Mouse (Mus musculus) midbrain, embryonic 16.5 days (tissue): ENCODE results near the gene Gm43518. TPM values are rescaled to one million over a fixed set of nuclear protein-coding genes. Genes with fewer than 3 reads are reported as not detected.

Experiments used
- ATAC-seq: fragments of 200-750 bp; cut with Nextera tagmentation; 2 replicates; pipeline ENCODE4 v1.8.0; 2017; ENCODE audit warnings: moderate TSS enrichment
- H3K27ac ChIP-seq: fragments of 300-500 bp; sonication (generic); 2 replicates; pipeline ENCODE4 v1.5.1; 2014; ENCODE audit warnings: mild to moderate bottlenecking, low read length, mixed read lengths
- H3K27me3 ChIP-seq: fragments of 300-500 bp; sonication (generic); 2 replicates; pipeline ENCODE4 v1.6.1; 2014; ENCODE audit warnings: low read depth, low read length, mixed read lengths; ENCODE audit not compliant: control insufficient read depth, insufficient read depth
- H3K36me3 ChIP-seq: fragments of 300-500 bp; sonication (generic); 2 replicates; pipeline ENCODE4 v1.6.1; 2014; ENCODE audit warnings: mild to moderate bottlenecking, low read length, moderate library complexity, mixed read lengths; ENCODE audit not compliant: control insufficient read depth, insufficient read depth
- H3K4me1 ChIP-seq: fragments of 300-500 bp; sonication (generic); 2 replicates; pipeline ENCODE4 v1.6.1; 2014; ENCODE audit warnings: mild to moderate bottlenecking, low read length, mixed read lengths; ENCODE audit not compliant: control insufficient read depth, insufficient read depth
- H3K4me2 ChIP-seq: fragments of 300-500 bp; sonication (generic); 2 replicates; pipeline ENCODE4 v1.6.1; 2014; ENCODE audit warnings: mild to moderate bottlenecking, low read length, mixed read lengths
- H3K4me3 ChIP-seq: fragments of 300-500 bp; sonication (generic); 2 replicates; pipeline ENCODE4 v1.5.1; 2014; ENCODE audit warnings: low read depth, mild to moderate bottlenecking, low read length, moderate library complexity, mixed read lengths
- H3K9ac ChIP-seq: fragments of 300-500 bp; sonication (generic); 2 replicates; pipeline ENCODE4 v1.6.1; 2014; ENCODE audit warnings: low read depth, low read length, mixed read lengths
- H3K9me3 ChIP-seq: fragments of 300-500 bp; sonication (generic); replicated peaks from 2 replicates; pipeline ENCODE4 v1.6.1; 2014; ENCODE audit warnings: mild to moderate bottlenecking, low read length, mixed read lengths; ENCODE audit not compliant: control insufficient read depth, poor library complexity, severe bottlenecking
- WGBS: fragments of 180-500 bp; shearing (Covaris S2); extraction: QIAGEN DNeasy Blood & Tissue Kit; methylation state at CpG from one replicate; pipeline ENCODE4 v1.1.7; 2014; 5-methylcytosine and 5-hydroxymethylcytosine counted together
- polyA plus RNA-seq: library from polyadenylated mRNA; unstranded; fragments of >200 nt; fragmentation: Nextera tagmentation; extraction: Ambion mirVana; gene quantifications from 2 replicates; pipeline ENCODE4 v1.2.1, GENCODE M21; 2015

The Gm43518 gene
- polyA plus RNA-seq = 2.6 and 3.6 TPM in 2 replicates

DNA sequence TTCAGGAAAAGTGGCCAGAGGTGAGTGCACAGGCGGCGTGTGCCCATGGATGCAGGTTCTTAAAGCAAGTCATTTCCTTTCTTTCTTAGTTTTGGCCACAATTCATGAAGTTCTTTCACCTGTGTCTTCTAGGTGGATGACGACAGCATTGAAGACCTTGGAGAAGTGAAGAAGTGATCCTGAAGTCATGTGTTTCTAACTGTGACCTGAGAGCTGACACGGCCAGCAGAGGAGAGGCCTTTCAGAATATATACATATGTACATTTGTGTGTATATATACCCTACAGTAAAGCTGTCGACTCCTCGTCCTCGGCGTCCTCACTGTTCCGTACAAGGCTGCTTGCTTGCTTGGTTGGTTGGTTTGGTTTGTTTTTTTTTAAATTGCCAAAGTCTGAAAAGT lies at the start of gene Gm43518:
TSS of gene Gm43518 (plus strand) at position 301 of the 400 bp plus-strand sequence.
- no peak within 1 kb of the TSS for H3K4me3 ChIP-seq
- H3K4me1 ChIP-seq = peaks cover 4% of the 10 kb centered on the region
- H3K9me3 ChIP-seq = no peaks in the 10 kb centered on the region
- H3K27ac ChIP-seq = no peak within 1 kb of the TSS
- H3K4me2 ChIP-seq = no peak within 1 kb of the TSS
- H3K9ac ChIP-seq = no peak within 1 kb of the TSS
- ATAC-seq = no peak
- 97% methylated on average over 9 of the region's 9 CpGs for WGBS
- H3K36me3 ChIP-seq = peaks cover 37% of the 10 kb centered on the region
- H3K27me3 ChIP-seq = no peaks in the 10 kb centered on the region

DNA sequence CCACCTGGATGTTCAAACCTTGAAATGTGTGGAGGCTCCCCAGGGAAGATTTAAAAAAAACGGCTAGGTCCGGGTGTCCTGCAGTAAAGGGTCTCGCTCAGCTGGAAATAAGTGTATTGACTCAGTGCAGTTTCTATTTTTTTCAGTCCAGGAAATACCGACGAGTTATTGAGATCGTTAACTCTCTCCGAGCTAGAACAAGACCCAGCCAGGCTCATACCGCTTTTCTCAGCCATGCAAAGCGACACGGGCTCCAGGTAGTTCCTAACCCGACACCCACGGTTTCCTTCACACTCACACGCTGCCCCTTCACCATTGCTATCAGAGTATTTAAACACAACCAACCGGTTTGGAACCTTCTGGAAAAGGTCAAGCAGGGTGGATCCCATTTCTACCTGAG lies 49.2 kb upstream of the Gm43518 start:
- Histone ChIP-seq H3K27me3 (no peaks in the 10 kb centered on the region), H3K36me3 (no peaks in the 10 kb centered on the region), H3K4me3 (0 out of 2 replicates have a peak overlapping the region, but pooled peaks have one; percentile 10), H3K27ac (no peak overlapping the region), H3K4me1 (no peaks in the 10 kb centered on the region), H3K9me3 (no peaks in the 10 kb centered on the region), H3K9ac (no peak overlapping the region), H3K4me2 (0 out of 2 replicates have a peak overlapping the region, but pooled peaks have one; percentile 9)
- WGBS = 71% methylated on average over 14 of the region's 14 CpGs
- ATAC-seq = no peak

DNA sequence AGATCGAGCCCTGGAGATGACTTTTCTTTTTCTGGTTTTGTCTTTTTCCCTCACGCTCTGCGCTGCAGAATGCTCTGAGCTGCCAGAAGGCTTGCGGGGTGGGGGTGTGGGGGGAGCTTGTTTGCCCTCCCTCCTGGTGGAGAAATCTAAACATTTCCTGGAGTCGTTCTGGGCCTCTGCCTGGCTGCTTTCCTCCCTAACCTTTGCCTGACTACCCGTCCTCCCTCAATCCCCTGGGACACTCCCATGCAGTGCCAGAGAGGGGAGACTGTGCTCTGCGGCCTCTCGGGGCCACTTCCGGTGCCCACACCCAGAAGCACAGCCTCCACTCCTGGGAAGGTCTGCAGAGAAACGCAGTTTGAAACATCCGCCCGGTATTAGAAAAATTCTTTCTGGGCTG lies 47.3 kb upstream of the Gm43518 start, which contains the start of gene Hcar1:
TSS of gene Hcar1 (minus strand) at position 93 of the 400 bp plus-strand sequence.
- 73% methylated on average over 12 of the region's 12 CpGs for WGBS
- Histone ChIP-seq H3K4me3 (no peak within 1 kb of the TSS), H3K4me2 (no peak within 1 kb of the TSS), H3K9me3 (no peaks in the 10 kb centered on the region), H3K4me1 (no peaks in the 10 kb centered on the region), H3K9ac (no peak within 1 kb of the TSS), H3K27me3 (no peaks in the 10 kb centered on the region), H3K36me3 (no peaks in the 10 kb centered on the region), H3K27ac (no peak within 1 kb of the TSS)
- ATAC-seq = no peak

DNA sequence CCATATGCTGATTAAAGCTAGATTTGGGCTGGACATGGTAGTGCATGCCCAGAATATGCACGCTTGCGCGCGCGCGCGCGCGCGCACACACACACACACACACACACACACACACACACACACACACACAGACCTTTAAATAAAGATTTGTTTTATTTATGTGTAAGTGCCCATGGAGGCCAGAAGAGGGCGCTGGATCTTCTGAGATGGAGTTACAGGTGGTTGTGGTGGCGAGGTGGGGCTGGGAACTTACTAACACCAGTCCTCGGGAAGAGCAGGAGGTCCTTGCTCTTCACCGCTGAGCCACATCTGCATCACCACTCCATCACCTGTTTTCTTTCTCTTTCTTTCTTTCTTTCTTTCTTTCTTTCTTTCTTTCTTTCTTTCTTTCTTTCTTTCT lies 46.4 kb upstream of the Gm43518 start:
- H3K36me3 ChIP-seq = no peaks in the 10 kb centered on the region
- H3K9ac ChIP-seq = no peak overlapping the region
- no peaks in the 10 kb centered on the region for H3K9me3 ChIP-seq
- H3K27me3 ChIP-seq = no peaks in the 10 kb centered on the region
- 78% methylated on average over 14 of the region's 14 CpGs for WGBS
- H3K4me1 ChIP-seq = no peaks in the 10 kb centered on the region
- no peak overlapping the region for H3K4me3 ChIP-seq
- ATAC-seq = no peak
- no peak overlapping the region for H3K27ac ChIP-seq
- H3K4me2 ChIP-seq = no peak overlapping the region

DNA sequence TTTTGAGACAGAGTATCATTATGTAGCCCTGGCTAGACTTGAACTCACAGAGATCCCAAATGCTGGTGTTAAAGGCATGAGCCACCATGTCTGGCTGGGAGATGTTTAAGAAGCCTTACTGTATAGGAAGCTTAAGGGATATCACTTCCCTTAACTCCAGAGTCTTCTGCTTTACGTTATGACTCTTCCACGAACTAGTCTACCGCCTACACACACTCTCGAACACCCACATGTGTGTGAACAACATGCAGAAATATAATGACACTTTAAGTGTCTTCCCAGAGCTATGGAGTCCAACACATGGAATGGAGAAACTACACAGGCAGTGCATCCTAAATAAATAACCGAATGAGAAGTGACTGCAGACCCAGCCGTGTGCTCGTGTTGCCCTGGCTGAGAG lies 43.3 kb upstream of the Gm43518 start:
- H3K36me3 ChIP-seq = no peaks in the 10 kb centered on the region
- WGBS = 81% methylated on average over 7 of the region's 7 CpGs

DNA sequence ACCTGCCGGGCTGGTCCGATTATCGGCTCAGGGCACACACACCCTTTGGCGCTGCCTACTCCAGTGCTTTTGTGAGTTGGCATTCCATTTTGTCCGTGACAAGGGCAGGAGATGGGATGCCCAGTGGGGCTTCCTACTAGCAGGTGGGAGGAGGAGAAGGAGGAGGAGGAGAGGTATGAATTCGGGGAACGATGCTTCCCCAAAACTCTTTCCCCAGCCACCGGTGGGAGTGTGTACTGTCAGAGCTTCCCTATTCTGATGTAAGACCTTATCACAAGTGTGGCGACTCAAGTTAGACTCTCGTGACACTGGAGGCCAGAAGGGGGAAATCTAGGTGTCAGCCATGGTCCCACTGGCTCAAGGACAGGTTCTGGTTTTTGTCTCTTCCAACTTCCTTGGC lies 42.9 kb upstream of the Gm43518 start:
- Histone ChIP-seq H3K27me3 (no peaks in the 10 kb centered on the region), H3K9me3 (no peaks in the 10 kb centered on the region), H3K4me1 (no peaks in the 10 kb centered on the region), H3K36me3 (no peaks in the 10 kb centered on the region), H3K4me3 (no peak overlapping the region), H3K4me2 (no peak overlapping the region), H3K9ac (no peak overlapping the region), H3K27ac (no peak overlapping the region)
- 80% methylated on average over 10 of the region's 10 CpGs for WGBS
- no peak for ATAC-seq

More for the DNA sequence above, 43.3 kb upstream of the Gm43518 start:
- Histone ChIP-seq H3K9me3 (no peaks in the 10 kb centered on the region), H3K27ac (no peak overlapping the region), H3K4me1 (no peaks in the 10 kb centered on the region), H3K9ac (no peak overlapping the region), H3K27me3 (no peaks in the 10 kb centered on the region), H3K4me3 (no peak overlapping the region), H3K4me2 (no peak overlapping the region)
- ATAC-seq = no peak

DNA sequence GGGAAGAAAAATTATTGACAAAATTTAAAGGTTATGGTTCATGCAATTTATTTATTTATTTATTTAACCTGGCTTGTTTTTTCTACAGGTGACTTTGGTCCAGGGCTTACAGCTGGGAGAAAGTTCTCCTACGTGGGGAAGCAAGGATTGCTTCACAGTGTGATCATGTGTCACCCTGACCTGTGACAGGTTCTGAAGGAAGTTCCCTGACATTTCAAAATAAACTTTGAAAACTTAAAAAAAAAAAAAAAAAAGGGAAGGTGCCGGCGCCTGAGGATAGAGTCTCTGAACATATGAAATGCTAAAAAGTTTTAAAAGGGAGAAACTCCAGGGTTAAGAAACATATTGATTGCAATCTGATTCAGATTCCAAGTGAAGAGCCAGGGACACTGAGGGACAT lies 40.9 kb upstream of the Gm43518 start:
- no peak overlapping the region for H3K27ac ChIP-seq
- no peak overlapping the region for H3K4me3 ChIP-seq
- H3K9ac ChIP-seq = no peak overlapping the region
- H3K27me3 ChIP-seq = no peaks in the 10 kb centered on the region
- no peak overlapping the region for H3K4me2 ChIP-seq
- no peaks in the 10 kb centered on the region for H3K9me3 ChIP-seq
- WGBS = 81% methylated on average over 3 of the region's 3 CpGs
- ATAC-seq = no peak
- H3K4me1 ChIP-seq = no peaks in the 10 kb centered on the region
- H3K36me3 ChIP-seq = no peaks in the 10 kb centered on the region

DNA sequence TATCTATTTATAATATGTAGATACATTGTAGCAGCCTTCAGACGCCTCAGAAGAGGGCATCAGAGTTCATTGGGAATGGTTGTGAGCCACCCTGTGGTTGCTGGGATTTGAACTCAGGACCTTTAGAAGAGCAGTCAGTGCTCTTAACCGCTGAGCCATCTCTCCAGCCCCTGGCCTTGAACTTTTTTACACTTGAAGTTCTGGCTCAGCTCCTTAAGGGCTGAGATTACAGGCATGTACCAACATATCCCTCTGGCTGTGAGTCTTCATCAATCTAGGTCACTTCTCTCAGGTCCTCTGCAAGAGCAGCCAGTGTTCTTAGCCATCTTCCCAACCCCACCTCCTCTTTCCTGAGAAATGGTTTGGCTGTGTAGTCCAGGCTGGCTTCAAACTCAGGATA lies 36.9 kb upstream of the Gm43518 start:
- no peaks in the 10 kb centered on the region for H3K36me3 ChIP-seq
- no peaks in the 10 kb centered on the region for H3K4me1 ChIP-seq
- no peak overlapping the region for H3K27ac ChIP-seq
- no peak for ATAC-seq
- H3K27me3 ChIP-seq = no peaks in the 10 kb centered on the region
- H3K9me3 ChIP-seq = no peaks in the 10 kb centered on the region
- H3K9ac ChIP-seq = no peak overlapping the region
- no peak overlapping the region for H3K4me2 ChIP-seq
- H3K4me3 ChIP-seq = no peak overlapping the region
- WGBS = 68% methylated on average over 2 of the region's 2 CpGs

DNA sequence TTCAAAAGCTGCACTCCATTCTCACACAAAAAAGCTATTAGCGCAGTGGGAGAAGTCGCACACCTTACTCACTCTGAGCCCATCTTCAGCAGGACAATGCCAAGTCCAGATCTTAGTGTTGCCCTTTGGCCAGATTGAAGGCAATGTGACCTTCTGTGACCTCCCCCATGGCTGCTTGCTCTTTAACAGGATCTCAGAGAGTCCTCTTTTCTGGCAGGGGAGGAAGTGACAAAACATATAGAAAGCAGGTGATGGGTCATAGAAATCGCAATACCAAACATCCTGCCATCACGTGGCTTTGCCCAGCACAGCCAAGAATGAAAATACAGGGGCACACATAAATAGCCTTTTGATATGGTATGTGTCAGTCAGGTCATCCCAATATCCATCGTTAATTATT lies 36.2 kb upstream of the Gm43518 start:
- no peak overlapping the region for H3K27ac ChIP-seq
- no peak overlapping the region for H3K4me3 ChIP-seq
- ATAC-seq = no peak
- WGBS = 81% methylated on average over 5 of the region's 5 CpGs
- H3K9me3 ChIP-seq = no peaks in the 10 kb centered on the region
- H3K36me3 ChIP-seq = no peaks in the 10 kb centered on the region
- no peak overlapping the region for H3K9ac ChIP-seq
- no peaks in the 10 kb centered on the region for H3K4me1 ChIP-seq
- no peak overlapping the region for H3K4me2 ChIP-seq
- no peaks in the 10 kb centered on the region for H3K27me3 ChIP-seq
